Mouse (Mus musculus): Measurements from ENCODE around the gene Armh3. TPM values are rescaled to one million over a fixed set of nuclear protein-coding genes. Genes with fewer than 3 reads are reported as not detected.

Armh3 gene
- polyA plus RNA-seq, 1 experiment from 2014 or later: 9.6 TPM

GRCm38 (mm10) chr19:45988238-45988637, 10.1 kb downstream of the Armh3 start:
- Histone ChIP-seq H3K4me2 (no peak overlapping the region), H3K27ac (ENCODE audit: low read depth, low read length) (no peak overlapping the region), H3K9me3 (replicated peaks; ENCODE audit: control insufficient read depth, low read length) (no peaks in the 10 kb centered on the region), H3K36me3 (ENCODE audit: control insufficient read depth, insufficient read depth, low read length) (no peaks in the 10 kb centered on the region), H3K4me3 (ENCODE audit: low read depth, low read length) (no peak overlapping the region), H3K27me3 (ENCODE audit: control insufficient read depth, insufficient read depth, low read length) (no peaks in the 10 kb centered on the region), H3K4me1 (ENCODE audit: control insufficient read depth, insufficient read depth, low read length) (no peaks in the 10 kb centered on the region), H3K9ac (ENCODE audit: low read depth, low read length) (no peak overlapping the region)
- no peak for ATAC-seq (replicated peaks; ENCODE audit: insufficient number of reproducible peaks, low FRiP score, low TSS enrichment)
- 90% methylated on average over 3 of the region's 3 CpGs for WGBS (ENCODE audit: insufficient replicate concordance)

GRCm38 (mm10) chr19:45984379-45984778, 13.9 kb downstream of the Armh3 start:
- H3K27ac ChIP-seq (ENCODE audit: low read depth, low read length): no peak overlapping the region
- H3K4me3 ChIP-seq (ENCODE audit: low read depth, low read length): no peak overlapping the region
- H3K27me3 ChIP-seq (ENCODE audit: control insufficient read depth, insufficient read depth, low read length): no peaks in the 10 kb centered on the region
- H3K9ac ChIP-seq (ENCODE audit: low read depth, low read length): no peak overlapping the region
- no peaks in the 10 kb centered on the region for H3K9me3 ChIP-seq (replicated peaks; ENCODE audit: control insufficient read depth, low read length)
- H3K4me1 ChIP-seq (ENCODE audit: control insufficient read depth, insufficient read depth, low read length): no peaks in the 10 kb centered on the region
- ATAC-seq (replicated peaks; ENCODE audit: insufficient number of reproducible peaks, low FRiP score, low TSS enrichment): no peak
- no peak overlapping the region for H3K4me2 ChIP-seq
- H3K36me3 ChIP-seq (ENCODE audit: control insufficient read depth, insufficient read depth, low read length): no peaks in the 10 kb centered on the region

GRCm38 (mm10) chr19:45960770-45961169, 37.5 kb downstream of the Armh3 start:
- Histone ChIP-seq H3K9ac (ENCODE audit: low read depth, low read length) (no peak overlapping the region), H3K9me3 (replicated peaks; ENCODE audit: control insufficient read depth, low read length) (no peaks in the 10 kb centered on the region), H3K4me1 (ENCODE audit: control insufficient read depth, insufficient read depth, low read length) (no peaks in the 10 kb centered on the region), H3K4me2 (no peak overlapping the region), H3K36me3 (ENCODE audit: control insufficient read depth, insufficient read depth, low read length) (peaks cover 16% of the 10 kb centered on the region), H3K4me3 (ENCODE audit: low read depth, low read length) (no peak overlapping the region), H3K27me3 (ENCODE audit: control insufficient read depth, insufficient read depth, low read length) (no peaks in the 10 kb centered on the region), H3K27ac (ENCODE audit: low read depth, low read length) (no peak overlapping the region)
- ATAC-seq (replicated peaks; ENCODE audit: insufficient number of reproducible peaks, low FRiP score, low TSS enrichment): no peak
- WGBS (ENCODE audit: insufficient replicate concordance): 44% methylated on average over 5 of the region's 5 CpGs

GRCm38 (mm10) chr19:45956736-45957135, 41.6 kb downstream of the Armh3 start:
- H3K27ac ChIP-seq (ENCODE audit: low read depth, low read length): no peak overlapping the region
- H3K4me3 ChIP-seq (ENCODE audit: low read depth, low read length): no peak overlapping the region
- no peak for ATAC-seq (replicated peaks; ENCODE audit: insufficient number of reproducible peaks, low FRiP score, low TSS enrichment)
- 90% methylated on average over 7 of the region's 7 CpGs for WGBS (ENCODE audit: insufficient replicate concordance)
- H3K4me1 ChIP-seq (ENCODE audit: control insufficient read depth, insufficient read depth, low read length): no peaks in the 10 kb centered on the region
- H3K9me3 ChIP-seq (replicated peaks; ENCODE audit: control insufficient read depth, low read length): no peaks in the 10 kb centered on the region
- no peaks in the 10 kb centered on the region for H3K27me3 ChIP-seq (ENCODE audit: control insufficient read depth, insufficient read depth, low read length)
- H3K36me3 ChIP-seq (ENCODE audit: control insufficient read depth, insufficient read depth, low read length): peaks cover 6% of the 10 kb centered on the region; the same call in 1 of the 2 replicates
- no peak overlapping the region for H3K4me2 ChIP-seq
- no peak overlapping the region for H3K9ac ChIP-seq (ENCODE audit: low read depth, low read length)

GRCm38 (mm10) chr19:45953286-45953685, 45.0 kb downstream of the Armh3 start:
- ATAC-seq (replicated peaks; ENCODE audit: insufficient number of reproducible peaks, low FRiP score, low TSS enrichment): no peak
- Histone ChIP-seq H3K9ac (ENCODE audit: low read depth, low read length) (no peak overlapping the region), H3K27ac (ENCODE audit: low read depth, low read length) (no peak overlapping the region), H3K9me3 (replicated peaks; ENCODE audit: control insufficient read depth, low read length) (no peaks in the 10 kb centered on the region), H3K4me3 (ENCODE audit: low read depth, low read length) (no peak overlapping the region), H3K4me1 (ENCODE audit: control insufficient read depth, insufficient read depth, low read length) (no peaks in the 10 kb centered on the region), H3K27me3 (ENCODE audit: control insufficient read depth, insufficient read depth, low read length) (no peaks in the 10 kb centered on the region), H3K4me2 (no peak overlapping the region), H3K36me3 (ENCODE audit: control insufficient read depth, insufficient read depth, low read length) (peaks cover 1% of the 10 kb centered on the region; the same call in 1 of the 2 replicates)
- WGBS (ENCODE audit: insufficient replicate concordance): 15% methylated on average over 3 of the region's 3 CpGs

GRCm38 (mm10) chr19:45949236-45949635, 49.1 kb downstream of the Armh3 start:
- Histone ChIP-seq H3K4me3 (ENCODE audit: low read depth, low read length) (no peak overlapping the region), H3K9ac (ENCODE audit: low read depth, low read length) (no peak overlapping the region), H3K4me2 (no peak overlapping the region), H3K36me3 (ENCODE audit: control insufficient read depth, insufficient read depth, low read length) (no peaks in the 10 kb centered on the region), H3K27me3 (ENCODE audit: control insufficient read depth, insufficient read depth, low read length) (no peaks in the 10 kb centered on the region), H3K4me1 (ENCODE audit: control insufficient read depth, insufficient read depth, low read length) (no peaks in the 10 kb centered on the region), H3K27ac (ENCODE audit: low read depth, low read length) (no peak overlapping the region), H3K9me3 (replicated peaks; ENCODE audit: control insufficient read depth, low read length) (no peaks in the 10 kb centered on the region)
- ATAC-seq (replicated peaks; ENCODE audit: insufficient number of reproducible peaks, low FRiP score, low TSS enrichment): no peak
- WGBS (ENCODE audit: insufficient replicate concordance): 75% methylated on average over 6 of the region's 6 CpGs

- ATAC-seq (replicated peaks; ENCODE audit: insufficient number of reproducible peaks, low FRiP score, low TSS enrichment): no peak
- H3K4me2 ChIP-seq: no peak overlapping the region
- H3K36me3 ChIP-seq (ENCODE audit: control insufficient read depth, insufficient read depth, low read length): 0 out of 2 replicates have a peak, but pooled peaks cover 2% of the 10 kb centered on the region
- no peaks in the 10 kb centered on the region for H3K27me3 ChIP-seq (ENCODE audit: control insufficient read depth, insufficient read depth, low read length)
- no peaks in the 10 kb centered on the region for H3K9me3 ChIP-seq (replicated peaks; ENCODE audit: control insufficient read depth, low read length)
- no peak overlapping the region for H3K4me3 ChIP-seq (ENCODE audit: low read depth, low read length)
- H3K27ac ChIP-seq (ENCODE audit: low read depth, low read length): no peak overlapping the region
- H3K9ac ChIP-seq (ENCODE audit: low read depth, low read length): no peak overlapping the region
- H3K4me1 ChIP-seq (ENCODE audit: control insufficient read depth, insufficient read depth, low read length): no peaks in the 10 kb centered on the region
- whole genome bisulfite sequencing (ENCODE audit: insufficient replicate concordance): 77% methylated on average over 2 of the region's 2 CpGs
Observed at GRCm38 (mm10) chr19:45947764-45948163, 50.5 kb downstream of the Armh3 start.

GRCm38 (mm10) chr19:45947286-45947685, 51.0 kb downstream of the Armh3 start:
- H3K9ac ChIP-seq (ENCODE audit: low read depth, low read length): no peak overlapping the region
- WGBS (ENCODE audit: insufficient replicate concordance): 95% methylated on average over 2 of the region's 2 CpGs
- no peaks in the 10 kb centered on the region for H3K9me3 ChIP-seq (replicated peaks; ENCODE audit: control insufficient read depth, low read length)
- no peak for ATAC-seq (replicated peaks; ENCODE audit: insufficient number of reproducible peaks, low FRiP score, low TSS enrichment)
- no peak overlapping the region for H3K4me3 ChIP-seq (ENCODE audit: low read depth, low read length)
- no peak overlapping the region for H3K27ac ChIP-seq (ENCODE audit: low read depth, low read length)
- no peak overlapping the region for H3K4me2 ChIP-seq
- H3K27me3 ChIP-seq (ENCODE audit: control insufficient read depth, insufficient read depth, low read length): no peaks in the 10 kb centered on the region
- H3K4me1 ChIP-seq (ENCODE audit: control insufficient read depth, insufficient read depth, low read length): no peaks in the 10 kb centered on the region
- H3K36me3 ChIP-seq (ENCODE audit: control insufficient read depth, insufficient read depth, low read length): 0 out of 2 replicates have a peak, but pooled peaks cover 2% of the 10 kb centered on the region

- ATAC-seq (replicated peaks; ENCODE audit: insufficient number of reproducible peaks, low FRiP score, low TSS enrichment): no peak
- Histone ChIP-seq H3K27me3 (ENCODE audit: control insufficient read depth, insufficient read depth, low read length) (no peaks in the 10 kb centered on the region), H3K27ac (ENCODE audit: low read depth, low read length) (no peak overlapping the region), H3K9ac (ENCODE audit: low read depth, low read length) (no peak overlapping the region), H3K36me3 (ENCODE audit: control insufficient read depth, insufficient read depth, low read length) (0 out of 2 replicates have a peak, but pooled peaks cover 2% of the 10 kb centered on the region), H3K4me1 (ENCODE audit: control insufficient read depth, insufficient read depth, low read length) (no peaks in the 10 kb centered on the region), H3K4me2 (no peak overlapping the region), H3K4me3 (ENCODE audit: low read depth, low read length) (no peak overlapping the region), H3K9me3 (replicated peaks; ENCODE audit: control insufficient read depth, low read length) (no peaks in the 10 kb centered on the region)
- WGBS (ENCODE audit: insufficient replicate concordance): 92% methylated on average over 9 of the region's 9 CpGs
Observed at GRCm38 (mm10) chr19:45946541-45946940, 51.7 kb downstream of the Armh3 start.
